Mouse (Mus musculus) frontal cortex, adult 2 months (tissue): ENCODE measurements at regions not wholly inside any gene's neighbourhood (a gene's known extent, or its start where the extent isn't known, plus 50 kb on each side); places are given as distances from the start of the nearest gene placed in this dataset.
"Not testable (repeated sequence)": the region's sequence is repeated elsewhere in the genome, so short reads cannot be mapped to it uniquely, and the experiment has no call there.

Experiments used
- DNase-seq, 2 experiments: peaks; one replicate each; pipeline ENCODE4 v3.0.0; 2022; ENCODE audit warnings: low spot score in 1 of 2; ENCODE audit errors: extremely low spot score in 1 of 2

- DNase-seq = not testable (repeated sequence)
Observed at GRCm38 (mm10) chr10:37724994-37725393, 586.3 kb upstream of the Marcks start.

- no peak for DNase-seq
Observed at GRCm38 (mm10) chr10:37720748-37721147, 582.0 kb upstream of the Marcks start.

GRCm38 (mm10) chr10:37716946-37717345 lies 578.2 kb upstream of the Marcks start:
- DNase-seq = no peak

- no peak for DNase-seq
Observed at GRCm38 (mm10) chr10:37711459-37711858, 572.7 kb upstream of the Marcks start.

GRCm38 (mm10) chr10:37694041-37694690 lies 555.4 kb upstream of the Marcks start:
- DNase-seq = no peak

DNA sequence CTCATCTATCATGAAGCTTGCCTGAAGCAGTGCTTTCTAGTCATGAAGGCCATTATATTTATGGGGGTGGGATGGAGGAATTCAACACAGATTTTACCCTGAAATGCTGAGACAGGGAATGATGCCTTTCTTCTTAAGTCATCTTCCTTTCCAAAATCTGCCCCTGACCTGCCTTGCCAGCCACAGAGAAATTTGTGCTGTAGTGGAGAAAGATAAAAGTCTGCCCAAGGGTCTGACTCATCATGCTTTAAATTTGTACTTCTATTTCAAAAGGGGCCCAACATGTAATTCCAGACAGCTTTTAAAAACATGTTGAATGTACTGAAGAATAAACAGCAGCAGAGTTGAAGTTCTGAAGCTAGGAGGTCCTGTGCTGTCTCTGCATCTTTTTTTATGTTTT lies 554.1 kb upstream of the Marcks start:
- DNase-seq = no peak

- DNase-seq = peak in 1 of 2 experiments; percentile 29
Observed at GRCm38 (mm10) chr10:37691939-37692338, 553.2 kb upstream of the Marcks start.

DNA sequence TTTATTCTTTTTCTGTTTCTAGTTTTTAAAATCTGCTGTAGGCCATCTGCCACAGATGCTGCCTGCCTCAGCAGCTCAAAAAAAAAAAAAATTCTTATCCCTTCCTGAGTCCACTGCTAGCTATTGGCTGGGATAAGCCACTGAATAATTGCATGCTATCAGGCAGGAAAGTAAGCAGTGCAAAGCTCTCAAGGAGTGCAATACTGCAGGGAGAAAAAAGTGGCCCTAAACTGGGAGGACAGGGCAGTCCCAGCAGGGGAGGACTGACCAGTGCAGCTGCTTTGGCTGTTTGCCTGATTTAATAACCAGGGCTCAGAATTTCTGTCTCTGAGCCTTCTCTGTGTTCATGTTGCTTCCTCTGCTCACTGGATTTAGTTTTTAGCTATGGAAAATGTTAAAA lies 544.4 kb upstream of the Marcks start:
- DNase-seq = no peak

- no peak for DNase-seq
Observed at GRCm38 (mm10) chr10:37680601-37681000, 541.9 kb upstream of the Marcks start.

GRCm38 (mm10) chr10:37677826-37678225 lies 539.1 kb upstream of the Marcks start:
- DNase-seq = no peak

DNA sequence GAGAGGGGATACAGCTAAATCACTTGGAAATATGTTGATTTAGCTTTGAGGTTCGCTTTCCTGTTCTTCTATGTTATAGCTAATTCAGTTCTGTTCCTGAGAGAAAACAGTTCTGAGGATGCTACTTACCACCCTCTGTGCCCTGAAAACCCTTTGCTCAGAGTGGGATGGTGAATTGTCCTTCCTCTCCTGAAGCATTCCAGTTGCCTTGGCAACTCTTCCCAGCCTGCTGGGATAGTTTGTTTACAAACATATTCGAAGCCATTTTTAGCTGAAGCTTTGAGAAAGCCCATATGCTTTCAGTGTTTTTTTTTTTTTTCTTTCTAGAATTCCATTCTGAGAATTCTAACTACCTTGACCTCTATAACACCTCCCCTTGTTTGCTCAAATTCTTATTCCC lies 530.1 kb upstream of the Marcks start:
- no peak for DNase-seq

- DNase-seq = no peak
Observed at GRCm38 (mm10) chr10:37667031-37667745, 528.5 kb upstream of the Marcks start.

DNA sequence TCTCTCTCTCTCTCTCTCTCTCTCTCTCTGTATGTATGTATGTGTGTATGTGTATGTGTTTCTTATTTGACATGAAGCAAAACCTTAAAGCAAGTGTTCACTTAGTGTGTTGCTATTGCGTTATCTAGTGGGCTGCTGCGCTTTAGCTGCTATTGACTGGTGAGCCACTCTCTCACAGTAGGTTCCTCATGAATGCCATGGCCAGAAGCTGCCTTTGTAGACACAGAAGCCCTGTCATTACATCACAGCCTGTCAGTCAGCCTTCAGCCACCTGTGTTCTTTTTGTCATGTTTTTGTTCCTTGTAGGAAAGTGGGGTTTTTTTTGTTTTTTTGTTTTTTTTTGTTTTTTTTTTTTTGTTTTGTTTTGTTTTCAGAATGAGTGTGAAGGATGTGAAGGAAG lies 527.8 kb upstream of the Marcks start:
- no peak for DNase-seq

- DNase-seq = no peak
Observed at GRCm38 (mm10) chr10:37637001-37637562, 498.4 kb upstream of the Marcks start.

DNA sequence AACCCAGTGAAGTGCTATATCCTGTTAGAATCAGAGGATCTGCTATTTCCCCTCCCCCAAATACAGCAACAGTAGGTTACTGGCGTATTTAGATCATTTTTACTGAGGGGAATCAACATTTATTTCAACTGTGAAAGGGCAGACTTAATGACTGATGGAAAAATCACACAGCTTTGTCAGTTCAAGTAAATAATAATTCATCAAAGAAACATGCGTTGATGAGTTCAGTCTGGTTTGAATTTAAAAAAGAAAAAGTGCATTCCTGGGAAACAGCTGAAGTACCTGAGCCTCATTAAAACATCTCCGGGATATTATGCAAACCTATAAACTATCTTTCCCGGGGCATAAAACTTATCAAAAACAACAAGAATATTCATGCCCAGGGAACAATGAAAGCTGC lies 497.7 kb upstream of the Marcks start:
- DNase-seq = no peak

DNA sequence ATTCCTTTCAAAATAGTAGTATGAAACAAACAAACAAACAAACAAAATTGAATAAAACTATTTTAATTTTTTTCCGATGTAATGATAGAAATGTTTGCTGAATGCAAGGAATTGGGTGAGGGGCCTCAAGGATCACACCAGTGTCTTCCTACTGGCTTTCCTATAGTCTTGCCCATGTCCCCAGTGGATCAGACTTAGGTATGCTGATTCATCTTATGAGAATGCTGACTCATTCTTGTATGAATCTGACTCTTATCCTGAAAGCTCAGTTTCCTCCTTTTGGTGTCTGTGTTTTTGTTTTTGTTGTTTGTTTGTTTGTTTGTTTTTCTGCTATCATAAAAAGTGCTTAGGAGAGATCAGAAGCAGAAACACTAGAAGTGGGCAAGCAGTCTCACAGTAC lies 491.7 kb upstream of the Marcks start:
- DNase-seq = no peak

DNA sequence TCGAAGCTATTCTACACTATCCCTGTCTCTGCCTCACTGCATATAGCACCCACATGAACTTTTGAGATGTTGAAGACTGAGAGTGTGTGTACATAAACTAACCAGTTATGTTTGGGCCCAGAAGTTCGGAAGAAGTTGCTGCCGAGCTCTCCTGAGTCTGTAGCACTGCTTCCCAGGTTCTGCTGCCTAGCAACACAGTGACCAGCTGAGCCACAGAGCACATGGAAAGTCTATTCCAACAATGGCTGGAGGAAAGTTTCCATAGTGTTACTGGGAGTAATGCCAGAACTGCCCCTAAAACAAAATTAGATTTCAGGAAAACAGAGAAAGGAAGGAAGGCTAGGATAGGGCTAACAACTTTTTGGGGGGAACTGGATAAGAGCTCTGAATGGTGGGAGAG lies 489.2 kb upstream of the Marcks start:
- DNase-seq = no peak

- DNase-seq = no peak
Observed at GRCm38 (mm10) chr10:37626758-37627201, 488.1 kb upstream of the Marcks start.

DNA sequence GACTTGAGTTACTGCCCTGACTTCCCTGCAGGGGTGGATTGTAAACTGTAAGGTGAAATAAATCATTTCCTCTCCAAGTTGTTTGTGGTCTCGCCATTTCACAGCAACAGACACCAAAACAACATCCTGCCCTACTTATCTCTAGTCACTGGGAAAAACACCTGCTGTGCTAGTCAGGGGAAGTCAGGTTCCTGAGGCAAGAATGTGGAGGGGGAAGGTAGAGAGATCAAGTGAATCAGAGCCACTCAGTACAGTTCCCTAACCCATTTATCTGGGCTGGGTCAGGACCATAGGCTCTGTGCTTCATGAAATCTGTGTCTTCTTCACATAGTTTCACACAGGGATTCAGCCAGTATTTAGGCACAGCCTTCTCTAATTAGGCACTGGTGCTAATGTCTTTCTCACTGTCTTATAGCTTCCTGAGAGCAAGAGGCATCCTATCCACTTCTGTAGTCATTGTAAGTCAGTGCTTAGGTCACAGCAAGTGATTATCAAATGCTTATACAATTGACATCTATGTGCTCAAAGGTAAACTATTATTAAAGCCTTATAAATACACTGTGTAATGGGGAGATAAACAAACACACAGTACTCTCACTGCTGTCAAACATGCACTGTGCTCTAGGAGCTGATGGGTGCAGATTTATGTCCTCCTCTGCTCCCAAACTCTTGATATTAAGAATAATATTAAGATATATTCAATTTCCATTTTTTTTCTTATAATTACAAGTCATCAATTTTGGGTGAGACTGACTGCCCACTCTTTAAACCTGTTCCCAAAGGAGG lies 487.4 kb upstream of the Marcks start:
- no peak for DNase-seq

DNA sequence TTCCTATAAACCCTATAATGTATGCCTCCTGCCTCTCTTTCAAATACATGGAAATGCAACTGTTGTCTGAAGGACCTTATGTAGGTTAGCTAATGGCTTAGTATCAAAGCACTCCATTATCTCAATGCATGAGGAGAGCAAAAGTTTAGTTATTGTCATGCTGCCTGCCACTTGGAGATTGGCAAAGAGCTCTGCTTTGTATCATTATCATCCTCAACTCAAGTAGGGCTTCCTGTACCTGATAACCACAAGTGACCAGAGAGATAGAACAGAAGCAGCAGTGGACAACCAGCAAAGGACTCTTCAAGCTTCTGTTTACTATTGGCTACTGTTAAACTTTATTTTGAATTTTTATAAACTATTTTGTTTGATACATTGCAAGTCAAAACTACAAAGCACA lies 484.3 kb upstream of the Marcks start:
- no peak for DNase-seq

DNA sequence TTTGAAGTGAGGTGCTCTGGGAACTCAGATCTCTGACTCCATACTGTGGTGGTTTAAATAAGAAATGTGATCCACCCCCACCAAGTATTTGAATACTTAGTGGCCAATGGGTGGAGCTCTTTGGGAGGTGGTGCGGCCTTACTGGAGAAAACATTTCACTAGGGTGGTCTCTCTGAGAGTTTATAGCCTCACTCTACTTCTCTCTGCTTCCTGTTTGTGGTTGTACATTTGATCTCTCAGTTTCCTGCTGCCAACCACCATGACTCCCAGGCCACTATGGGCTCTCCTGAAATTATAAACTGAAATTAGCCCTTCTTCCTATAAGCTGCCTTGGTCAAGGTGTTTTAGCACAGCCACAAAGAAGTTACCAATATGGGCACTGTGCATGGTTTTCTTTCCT lies 479.9 kb upstream of the Marcks start:
- no peak for DNase-seq
